Mouse (Mus musculus) lung, postnatal 4 days (tissue): ENCODE measurements around the gene Snapin.
A peak's percentile ranks its signal among the peaks of the same experiment; 100 is the strongest.

Experiments used
- DNase-seq, 2 experiments: peaks; one replicate each; pipeline ENCODE4 v3.0.0; 2021

Gene Snapin

DNA sequence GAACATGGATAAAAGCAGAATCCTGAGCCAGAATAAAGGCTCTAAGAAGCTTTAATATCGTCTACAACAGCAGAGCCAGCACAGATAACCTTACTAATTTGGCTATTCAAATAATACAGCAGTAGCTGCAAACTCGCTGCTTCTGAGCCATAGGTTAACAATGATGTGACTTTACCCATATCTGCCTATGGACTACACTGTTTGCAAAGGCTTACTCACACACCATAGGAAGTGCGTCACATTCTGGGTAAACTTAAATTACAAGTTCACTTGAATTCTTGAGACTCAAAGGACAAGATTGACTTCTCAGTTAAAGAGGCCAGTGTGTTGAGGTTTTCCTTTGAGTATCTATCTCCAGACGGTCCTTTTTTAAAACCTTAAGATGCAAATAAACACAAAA, 12.6 kb upstream of the Snapin start:
- DNase-seq = no peak

DNA sequence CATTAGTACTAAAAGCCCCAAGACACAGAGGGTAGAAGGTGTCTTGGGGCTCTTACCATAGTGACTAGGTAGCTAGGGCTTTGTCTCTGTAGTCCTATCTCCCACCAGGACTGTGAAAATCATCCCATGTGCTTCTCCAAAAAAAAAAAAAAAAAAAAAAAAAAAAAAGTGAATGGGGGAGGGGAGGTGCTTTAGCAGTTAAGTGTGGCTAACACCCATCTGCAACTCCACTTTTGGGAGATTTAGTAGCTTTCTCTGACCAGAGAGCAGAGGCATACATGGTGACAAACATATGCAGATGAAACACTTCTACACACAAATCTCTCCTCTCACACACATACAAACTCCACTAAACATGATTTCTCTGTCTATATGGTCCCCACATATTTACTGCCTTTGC, 6.8 kb upstream of the Snapin start:
- no peak for DNase-seq

DNA sequence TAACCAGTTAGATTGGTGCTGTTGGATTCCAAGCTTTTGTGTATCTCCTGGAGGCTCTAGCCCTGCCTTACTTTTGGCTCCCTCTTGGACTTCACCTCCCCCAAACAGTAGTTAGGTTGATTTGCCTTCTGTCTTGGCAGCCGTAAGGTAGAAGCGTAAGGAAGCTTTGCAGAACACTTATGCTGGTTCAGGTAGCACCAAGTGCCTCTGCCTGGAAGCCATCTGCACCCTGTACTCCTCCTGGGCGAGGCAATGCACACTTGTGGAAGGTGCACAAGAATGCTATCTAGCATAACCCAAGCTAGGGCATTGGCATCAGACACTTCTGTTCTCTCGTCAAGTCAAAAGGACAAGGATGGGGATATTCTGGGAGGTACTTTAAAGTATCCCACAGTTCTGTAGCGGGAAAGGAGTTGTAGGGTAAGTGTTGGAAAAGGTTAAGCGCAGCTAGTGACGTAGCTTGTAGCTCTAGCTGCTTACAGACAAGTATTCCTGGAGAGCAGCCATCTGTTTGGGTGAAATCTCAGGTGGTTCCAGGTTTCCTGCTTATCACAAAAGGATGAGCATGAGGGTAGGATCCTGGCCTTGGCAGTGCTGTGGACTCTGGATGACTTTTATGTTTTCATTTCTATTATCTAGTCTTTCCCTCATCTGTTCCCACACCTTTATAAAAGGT, 5.2 kb upstream of the Snapin start:
- no peak for DNase-seq

DNA sequence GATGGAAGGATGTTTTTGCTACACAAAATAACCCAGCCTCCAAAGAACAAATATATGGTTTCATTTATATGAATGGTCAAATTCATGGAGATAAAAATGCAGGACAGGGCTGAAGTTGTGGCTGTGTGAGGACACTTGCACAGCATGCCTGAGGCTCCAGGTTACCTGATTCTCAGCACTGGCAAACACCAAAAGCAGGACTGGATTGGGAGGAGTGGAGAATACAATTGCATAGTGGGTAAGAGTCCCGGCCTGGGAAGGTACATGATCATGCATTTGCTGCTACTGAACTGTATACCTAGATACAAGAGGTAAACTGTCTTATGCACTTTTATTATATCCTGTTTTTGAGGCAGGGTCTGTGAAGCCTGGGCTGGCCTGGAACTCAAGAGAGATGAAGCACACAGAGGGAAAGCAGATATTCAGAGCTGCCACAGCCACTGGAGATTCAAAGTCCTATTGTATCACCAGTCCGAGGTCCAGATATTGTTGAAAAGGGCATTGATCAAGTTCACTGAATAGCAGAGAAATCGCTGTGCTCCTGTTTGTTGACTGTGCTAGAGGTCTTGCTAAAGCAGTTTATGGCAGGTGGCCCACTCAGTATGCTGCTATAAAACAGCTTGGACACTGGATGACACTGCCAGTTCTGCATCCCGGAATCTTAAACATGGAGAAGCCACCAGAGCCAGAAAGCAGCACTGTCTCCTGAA, 3.2 kb upstream of the Snapin start:
- DNase-seq = no peak

DNA sequence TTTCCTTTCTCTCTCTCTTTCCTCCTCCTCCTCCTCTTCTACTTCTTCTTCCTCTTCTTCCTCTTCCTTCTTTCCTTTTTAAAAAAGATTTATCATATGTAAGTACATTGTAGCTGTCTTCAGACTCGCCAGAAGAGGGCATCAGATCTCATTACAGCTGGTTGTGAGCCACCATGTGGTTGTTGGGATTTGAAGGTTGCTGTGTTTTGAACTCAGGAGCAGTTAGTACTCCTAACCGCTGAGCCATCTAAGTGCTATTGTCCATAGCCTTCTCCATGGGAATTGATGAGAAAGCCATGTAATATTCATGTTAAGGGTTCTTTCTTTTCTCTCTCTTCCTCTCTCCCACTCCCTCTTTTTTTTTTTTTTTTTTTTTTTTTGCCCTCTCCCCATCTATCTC, 517 bp upstream of the Snapin start:
- DNase-seq = peak in 1 of 2 experiments; percentile 67

DNA sequence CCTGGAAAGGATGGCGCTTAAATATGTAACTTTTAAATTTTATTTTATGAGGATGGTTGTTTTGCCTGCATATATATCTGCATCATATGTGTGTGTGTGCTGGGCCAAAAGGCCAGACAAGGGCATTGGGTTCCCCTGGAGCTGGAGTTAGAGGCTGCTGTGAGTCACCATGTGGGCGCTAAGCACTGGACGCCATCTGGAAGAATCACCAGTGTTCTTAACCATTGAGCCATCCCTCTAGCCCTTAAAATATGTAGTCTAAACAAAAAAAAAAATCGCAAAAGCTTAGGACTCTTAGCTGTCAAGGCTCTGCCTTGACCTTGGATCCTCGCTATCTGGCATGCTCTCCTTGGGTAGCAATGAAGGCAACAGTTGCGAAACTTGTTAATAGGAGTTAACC, 2.3 kb downstream of the Snapin start:
- no peak for DNase-seq

DNA sequence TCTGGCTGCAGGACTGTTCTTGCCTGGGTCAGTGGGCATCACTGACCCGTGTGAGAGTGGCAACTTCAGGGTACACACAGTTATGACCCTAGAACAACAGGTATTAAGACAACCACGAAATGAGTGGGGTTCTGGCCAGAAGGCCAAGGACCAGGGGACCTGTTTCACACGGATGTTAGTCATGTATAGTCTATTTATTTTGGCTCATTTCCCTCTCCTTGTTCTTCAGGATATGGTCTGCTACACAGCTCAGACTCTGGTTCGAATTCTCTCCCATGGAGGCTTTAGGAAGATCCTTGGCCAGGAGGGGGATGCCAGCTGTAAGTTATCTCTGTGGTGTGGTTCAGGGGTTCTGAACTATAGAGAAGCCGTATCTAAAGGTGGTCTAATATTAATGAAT, 3.8 kb downstream of the Snapin start:
- no peak for DNase-seq

DNA sequence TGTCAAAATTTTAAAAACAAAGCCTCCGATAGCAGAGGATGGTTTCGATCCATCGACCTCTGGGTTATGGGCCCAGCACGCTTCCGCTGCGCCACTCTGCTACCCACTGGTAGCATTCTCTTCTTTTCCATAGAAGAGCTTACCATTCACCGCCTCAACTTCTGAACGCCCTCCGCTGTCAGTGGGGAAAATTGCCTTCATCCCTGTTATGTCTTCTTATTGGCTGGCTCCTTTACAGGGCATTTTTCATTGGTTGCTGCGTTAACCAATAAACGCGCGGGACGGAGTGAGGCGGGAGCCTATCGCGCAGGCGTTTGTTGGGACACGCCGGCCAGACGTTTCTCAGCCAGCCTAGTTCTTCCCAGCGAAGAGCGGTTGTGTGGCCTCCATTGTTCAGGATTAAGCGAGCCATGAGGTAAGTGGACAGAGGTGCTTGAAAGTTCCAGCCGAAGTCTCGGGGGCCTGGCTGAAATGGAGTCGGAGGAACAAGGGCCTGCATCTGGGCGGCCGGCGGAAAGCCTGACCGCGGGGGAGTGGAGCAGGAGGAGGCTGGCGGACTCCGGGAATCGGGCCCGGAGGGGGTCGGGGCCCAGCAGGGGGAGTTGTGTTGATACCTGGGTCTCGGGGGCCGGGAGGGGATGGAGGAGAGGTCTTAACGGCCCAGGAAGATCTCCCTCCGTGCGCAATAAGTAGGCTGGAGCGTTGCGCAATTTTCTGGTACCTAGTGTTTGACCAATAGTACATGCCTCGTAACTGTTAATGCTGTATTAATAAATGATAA, 14.8 kb downstream of the Snapin start, which contains the start of gene Ilf2:
Ilf2 (plus strand) TSS at position 296 of the 781 bp plus-strand sequence.
- DNase-seq = peak; percentile 97 to 98

DNA sequence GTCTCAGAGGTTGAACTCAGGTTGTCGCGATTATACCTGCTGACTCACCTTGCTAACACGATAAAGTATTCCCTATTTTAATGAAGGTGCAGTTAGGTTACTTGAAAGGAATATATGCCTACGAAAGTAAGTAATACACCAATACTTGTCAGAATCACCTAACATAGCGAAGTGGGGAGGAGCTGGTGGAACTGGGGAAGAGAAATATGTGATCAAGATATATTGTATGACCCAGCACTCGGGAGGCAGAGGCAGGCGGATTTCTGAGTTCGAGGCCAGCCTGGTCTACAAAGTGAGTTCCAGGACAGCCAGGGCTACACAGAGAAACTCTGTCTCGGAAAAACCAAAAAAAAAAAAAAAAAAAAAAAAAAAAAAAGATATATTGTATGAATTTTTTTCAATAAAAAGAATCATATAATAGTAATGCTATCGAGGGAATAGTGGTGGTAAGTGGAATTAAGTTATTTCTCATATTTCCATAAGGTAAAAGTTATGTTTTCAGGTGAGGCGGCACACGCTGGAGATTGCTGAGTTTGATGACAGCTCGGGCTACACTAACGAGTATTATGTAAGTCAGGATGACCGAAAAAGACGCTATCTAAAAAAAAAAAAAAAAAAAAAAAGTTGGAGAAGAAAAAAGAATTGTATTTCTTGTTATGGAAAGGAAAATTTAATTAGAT, 15.5 kb downstream of the Snapin start:
- DNase-seq = no peak

DNA sequence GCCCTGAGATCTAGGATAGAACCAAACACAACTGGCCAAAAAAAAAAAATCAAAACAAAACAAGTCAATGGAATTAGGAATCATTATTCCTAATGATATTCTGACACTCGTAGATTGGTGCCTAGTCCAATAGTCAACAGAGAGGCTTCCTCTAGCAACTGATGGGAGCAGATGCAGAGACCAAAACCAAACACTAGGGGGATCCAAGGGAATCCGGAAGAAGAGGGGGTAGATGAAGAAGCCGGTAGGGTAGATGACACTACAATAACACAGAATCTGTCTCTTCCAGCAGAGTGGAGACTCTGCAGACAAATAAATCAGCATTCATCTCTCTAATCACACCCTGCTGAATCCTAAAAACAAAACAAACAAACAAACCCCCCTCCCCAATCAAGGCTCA, 18.6 kb downstream of the Snapin start:
- DNase-seq = peak in 1 of 2 experiments; percentile 70

DNA sequence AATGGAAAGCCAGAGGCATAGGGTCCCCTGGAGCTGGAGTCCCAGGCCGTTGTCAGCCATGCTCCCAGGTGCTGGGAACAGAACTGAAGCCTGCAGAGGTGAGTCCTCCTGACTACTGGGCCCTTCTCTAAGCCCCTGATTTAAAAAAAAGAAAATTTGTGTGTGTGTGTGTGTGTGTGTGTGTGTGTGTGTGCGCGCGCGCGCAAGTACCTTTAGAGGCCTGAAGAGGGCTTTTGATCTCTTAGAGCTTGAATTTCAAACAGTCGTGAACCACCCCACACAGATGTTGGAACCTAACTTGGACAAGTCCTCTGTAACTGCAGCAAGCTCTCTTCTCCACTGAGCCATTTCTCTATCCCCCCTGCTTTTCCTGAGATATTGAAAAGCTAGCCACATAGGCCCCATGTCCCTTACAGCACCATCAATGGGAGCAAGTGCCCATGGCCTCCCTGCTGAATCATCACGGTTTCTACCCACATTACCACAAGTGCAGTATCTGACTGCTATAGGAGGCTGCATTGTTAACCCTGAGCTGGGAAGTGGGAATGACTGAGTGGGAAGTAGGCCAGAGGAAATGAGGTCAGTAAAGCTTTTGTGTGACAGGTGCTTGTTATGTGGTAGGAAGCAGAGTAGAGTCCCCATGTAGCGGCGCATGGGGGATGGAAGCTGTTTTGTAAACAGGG, 23.1 kb downstream of the Snapin start:
- peak in 1 of 2 experiments; percentile 12 for DNase-seq

DNA sequence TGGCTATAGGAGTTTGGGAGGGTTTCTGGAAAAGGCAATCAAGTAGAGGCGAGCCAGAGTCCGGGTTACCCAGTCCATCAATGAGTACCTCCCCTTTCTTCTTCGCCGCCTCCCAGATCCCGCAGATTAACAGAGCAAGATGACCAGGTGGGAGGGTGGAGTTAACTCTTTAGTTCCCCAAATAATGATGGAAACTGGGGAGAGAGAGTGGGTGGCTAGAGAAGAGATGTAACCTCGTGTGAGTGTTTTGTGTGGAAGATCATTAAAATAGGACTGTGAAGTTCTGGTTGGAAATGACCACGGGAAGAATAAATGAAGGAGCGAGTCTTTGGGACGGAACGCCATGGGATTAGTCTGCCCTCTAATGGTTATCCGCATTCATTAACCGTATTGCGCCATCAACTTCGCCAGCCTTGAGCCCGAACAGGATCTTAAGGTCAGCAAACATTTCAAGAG, 24.5 kb downstream of the Snapin start:
- peak; percentile 73 to 83 for DNase-seq

DNA sequence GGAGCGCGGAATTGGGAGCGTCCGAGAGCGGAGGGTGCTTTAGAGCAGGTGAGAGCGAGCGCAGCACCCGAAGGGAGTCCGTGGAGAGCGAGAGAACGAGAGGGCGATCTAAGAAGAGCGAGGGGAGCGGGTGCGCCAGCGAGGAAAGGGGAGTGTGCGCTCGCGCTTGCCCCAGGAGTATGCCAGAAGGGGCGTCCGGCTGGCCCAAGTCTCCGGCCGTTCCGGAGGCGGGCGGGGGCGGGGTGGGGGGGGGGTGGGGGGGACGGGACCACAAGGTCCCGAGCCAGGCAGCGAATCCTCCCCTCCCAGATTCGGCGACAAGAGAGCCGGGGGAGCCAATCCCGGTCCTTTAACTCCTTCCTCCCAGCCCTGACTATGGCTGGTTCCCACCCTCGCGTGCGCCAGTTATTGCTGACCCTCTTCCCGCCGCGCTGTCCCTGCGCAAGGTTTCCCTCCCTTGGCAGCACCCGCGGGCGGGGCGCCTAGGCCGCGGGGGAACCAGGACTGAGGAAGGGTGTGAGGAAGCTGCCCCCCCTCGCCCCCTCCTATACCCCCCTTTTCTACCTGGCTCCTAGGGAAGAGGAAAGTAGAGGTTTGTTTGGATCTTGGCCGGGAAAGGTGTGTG, 25.0 kb downstream of the Snapin start, which contains the start of gene Npr1:
Npr1 (minus strand) TSS at position 181 of the 625 bp plus-strand sequence.
- peak; percentile 77 to 88 for DNase-seq

DNA sequence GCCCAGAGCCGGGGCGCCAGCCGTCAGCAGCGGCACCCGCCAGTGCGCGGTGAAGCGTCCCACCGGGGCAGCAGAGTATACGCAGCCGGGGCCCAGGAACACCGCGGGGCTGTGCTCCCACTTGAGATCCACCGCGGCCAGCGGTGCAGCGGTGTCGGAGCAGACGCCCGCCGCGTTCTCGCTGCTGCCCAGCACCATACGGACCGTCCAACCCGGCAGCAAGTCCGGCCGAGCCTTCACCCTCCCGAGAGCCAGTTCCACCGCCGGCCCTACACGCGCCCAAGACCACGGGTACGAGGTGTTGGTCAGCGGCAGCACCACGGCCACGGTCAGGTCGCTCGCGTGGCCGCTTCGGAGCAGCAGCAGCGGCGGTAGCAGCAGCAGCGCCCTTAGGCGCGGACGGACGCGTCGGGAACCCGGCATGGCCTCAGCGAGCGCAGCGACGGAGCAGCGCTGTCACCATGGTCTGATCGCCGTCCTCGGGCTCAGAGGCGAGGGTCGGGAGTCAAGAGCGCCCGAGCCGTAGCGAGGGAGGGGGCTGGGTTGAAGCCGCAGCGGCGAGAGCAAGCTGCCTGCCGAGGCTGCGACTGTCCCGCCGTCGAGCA, 25.6 kb downstream of the Snapin start:
- peak; percentile 51 to 62 for DNase-seq

DNA sequence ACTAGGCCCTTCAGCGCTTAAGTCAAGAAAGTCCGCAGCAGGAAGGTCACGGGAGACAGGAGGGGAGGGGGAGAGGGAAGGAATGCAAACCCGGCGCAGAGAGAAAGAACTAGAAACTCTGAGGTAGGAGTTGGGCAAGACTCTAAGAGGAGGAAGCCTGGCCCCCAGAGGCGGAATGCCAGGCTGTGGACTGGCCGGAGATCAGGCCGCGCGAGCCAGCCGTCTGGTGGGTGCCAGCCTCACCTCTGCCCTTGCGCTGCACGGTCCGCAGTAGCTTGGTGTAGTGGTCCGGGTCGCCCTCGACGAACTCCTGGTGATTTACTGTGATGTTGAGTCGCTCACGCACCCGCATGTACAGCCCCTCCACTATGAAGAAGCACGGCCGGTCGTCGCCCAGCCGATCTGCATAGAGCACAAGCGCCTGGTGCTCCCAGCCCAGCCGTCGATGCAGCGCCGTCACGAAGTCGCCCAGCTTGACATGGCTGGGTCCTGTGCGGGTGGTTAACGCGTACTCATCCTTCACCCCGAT, 26.2 kb downstream of the Snapin start:
- DNase-seq = peak; percentile 71 to 86

DNA sequence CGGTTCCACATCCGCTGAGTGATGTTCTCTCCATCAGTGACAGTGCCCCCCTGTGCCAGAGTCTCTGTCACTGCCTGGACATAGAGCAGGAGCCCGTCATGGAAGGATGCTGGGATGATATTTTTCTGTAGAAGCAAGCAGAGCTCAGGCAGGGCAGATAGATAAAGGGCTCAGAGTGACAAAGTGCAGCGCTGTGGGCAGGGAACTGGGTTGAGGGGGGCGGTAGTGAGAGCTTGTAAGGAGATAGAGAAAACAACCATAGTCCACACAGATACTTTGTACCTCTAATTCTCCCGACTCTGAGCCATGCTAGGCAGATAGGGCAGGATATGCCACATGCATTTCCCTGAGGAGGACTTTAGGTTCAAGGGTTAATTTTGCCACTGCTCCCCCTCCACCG, 28.3 kb downstream of the Snapin start:
- DNase-seq = no peak

DNA sequence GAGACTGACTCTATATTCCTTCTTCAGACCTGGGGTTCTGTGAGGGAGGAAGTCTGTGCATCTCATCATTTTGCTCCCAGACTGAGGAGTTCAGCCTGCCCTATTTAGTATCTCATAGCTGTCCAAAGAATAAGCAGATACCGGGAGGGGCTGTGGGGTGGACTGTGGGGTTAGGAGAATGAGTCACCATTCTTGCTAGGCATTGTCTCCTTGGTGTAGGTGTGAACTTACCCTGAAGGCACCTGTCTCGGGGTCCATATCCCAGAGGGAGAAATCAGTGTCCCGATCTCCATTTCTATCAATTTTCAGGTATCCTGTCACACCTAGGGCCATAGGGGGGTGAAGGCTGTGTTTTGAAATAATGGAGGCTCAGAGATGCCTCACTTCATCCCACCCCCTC, 28.9 kb downstream of the Snapin start:
- no peak for DNase-seq

DNA sequence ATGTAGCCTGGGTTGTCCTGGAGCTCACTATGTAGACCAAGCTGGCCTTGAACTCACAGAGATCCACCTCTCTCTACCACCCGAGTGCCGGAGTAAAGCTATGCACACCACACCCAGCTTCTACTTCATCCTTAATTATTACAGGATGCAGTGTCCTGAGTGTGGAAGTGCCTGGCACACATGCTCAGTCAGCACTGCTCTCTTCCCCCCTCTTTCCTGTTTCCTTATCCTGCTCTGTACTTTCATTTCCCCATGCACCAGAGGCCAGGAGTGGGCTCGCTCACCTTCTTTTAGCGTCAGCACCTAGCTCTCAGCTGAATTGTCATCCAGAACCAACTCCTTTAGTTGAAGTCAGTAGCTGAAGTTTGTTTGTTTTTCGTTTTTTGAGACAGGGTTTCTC, 30.5 kb downstream of the Snapin start:
- DNase-seq = no peak

DNA sequence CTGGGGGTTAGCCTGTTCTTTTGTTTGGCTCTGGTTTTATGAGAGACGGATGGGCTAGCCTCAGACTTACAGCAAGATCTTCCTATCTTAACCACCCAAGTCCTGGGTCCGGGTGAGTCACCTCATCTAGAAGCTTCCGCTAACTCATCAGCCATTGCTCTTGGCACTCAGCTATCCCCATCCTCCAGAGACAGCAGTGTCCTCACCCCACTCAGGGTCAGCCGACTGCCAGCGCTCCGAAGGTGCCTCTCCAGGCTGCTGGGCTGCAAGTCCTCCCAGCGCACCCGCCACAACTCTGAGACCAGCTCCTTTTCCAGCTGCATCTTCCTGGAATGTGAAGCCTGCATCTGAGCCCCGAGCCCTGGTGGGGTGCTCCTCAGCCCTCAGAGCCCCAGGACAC, 31.1 kb downstream of the Snapin start:
- no peak for DNase-seq

DNA sequence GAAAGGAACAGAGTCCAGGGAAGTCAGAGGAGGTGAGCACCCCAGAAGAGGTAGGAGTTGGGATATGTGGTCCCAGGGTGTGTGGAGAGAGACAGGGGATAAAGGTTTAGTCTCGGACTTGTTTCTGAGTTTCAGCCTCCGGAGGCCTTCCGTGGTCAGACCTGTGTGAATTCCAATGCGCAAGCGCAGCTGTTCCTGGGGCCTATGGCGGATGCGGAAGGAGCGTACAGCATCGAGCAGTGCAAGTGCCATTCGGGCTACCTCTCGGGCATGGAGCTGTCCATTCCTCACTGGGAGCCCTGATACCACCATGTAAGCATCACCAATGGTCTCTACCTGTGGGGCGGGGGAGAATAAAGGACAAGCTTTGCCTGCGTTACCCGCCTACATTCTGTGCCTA, 35.9 kb downstream of the Snapin start:
- no peak for DNase-seq
